Mouse (Mus musculus) c-Kit-positive CD71-positive TER-119-negative erythroid progenitor cells, embryonic 14.5 days (primary cell): ENCODE results near the gene Ube2s.
"Not testable (repeated sequence)": the region's sequence is repeated elsewhere in the genome, so short reads cannot be mapped to it uniquely, and the experiment has no call there.

Source experiments
- DNase-seq: peaks from one replicate; pipeline ENCODE4 v3.0.0-alpha.2; 2013; ENCODE audit warnings: low read depth

The Ube2s gene

DNA sequence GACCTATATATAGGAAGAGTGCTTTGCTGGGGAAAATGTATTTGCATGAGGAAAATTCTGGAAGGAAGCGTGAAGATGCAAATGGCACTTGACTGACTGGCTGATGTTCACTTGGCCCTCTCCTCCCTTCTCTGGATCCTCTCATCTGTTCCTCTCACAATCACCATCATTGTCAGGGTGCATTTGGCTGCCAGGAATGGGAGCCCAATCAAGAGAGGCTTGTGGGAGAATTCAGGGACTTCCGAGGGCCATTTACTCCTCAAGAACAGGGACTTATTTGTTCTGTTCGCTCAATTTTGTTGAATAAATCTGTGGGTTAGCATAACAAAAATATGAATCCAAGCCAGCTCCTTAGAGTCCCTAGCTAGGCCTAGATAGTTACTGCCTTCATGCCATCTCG lies 9.3 kb upstream of the Ube2s start:
- no peak for DNase-seq

DNA sequence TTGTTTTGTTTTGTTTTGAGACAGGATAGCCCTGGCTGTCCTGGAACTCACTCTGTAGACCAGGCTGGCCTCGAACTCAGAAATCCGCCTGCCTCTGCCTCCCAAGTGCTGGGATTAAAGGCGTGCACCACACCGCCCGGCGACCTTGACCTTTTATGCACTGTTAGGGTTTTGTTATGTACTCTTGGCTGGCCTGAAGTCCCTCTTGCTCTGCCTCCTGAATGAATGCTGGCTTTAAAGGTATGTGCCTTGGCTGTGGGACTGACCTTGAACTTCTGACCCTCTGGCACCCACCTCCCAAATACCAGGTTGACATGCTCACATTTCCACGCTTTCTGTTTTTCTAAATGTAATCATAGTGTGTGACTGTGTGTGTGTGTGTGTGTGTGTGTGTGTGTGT lies 8.5 kb upstream of the Ube2s start:
- DNase-seq = not testable (repeated sequence)

DNA sequence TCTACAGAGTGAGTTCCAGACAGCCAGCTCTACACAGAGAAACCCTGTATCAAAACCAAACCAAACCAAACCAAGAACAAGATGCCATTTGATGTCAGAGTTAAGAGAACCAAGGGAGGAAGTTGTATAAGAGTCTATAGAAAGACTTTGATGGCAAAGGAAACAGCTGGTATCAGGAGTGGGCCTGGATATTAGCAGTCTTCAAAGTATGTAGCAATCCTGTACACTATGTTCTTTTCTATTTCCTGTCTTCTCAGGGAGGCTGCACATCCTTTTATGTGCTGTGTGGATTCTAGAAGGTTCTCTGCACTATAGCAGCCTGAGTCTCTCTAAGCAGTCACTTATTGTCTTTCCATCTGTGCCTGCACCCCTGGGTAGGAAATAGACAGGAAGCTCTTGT lies 4.2 kb upstream of the Ube2s start:
- DNase-seq = no peak

DNA sequence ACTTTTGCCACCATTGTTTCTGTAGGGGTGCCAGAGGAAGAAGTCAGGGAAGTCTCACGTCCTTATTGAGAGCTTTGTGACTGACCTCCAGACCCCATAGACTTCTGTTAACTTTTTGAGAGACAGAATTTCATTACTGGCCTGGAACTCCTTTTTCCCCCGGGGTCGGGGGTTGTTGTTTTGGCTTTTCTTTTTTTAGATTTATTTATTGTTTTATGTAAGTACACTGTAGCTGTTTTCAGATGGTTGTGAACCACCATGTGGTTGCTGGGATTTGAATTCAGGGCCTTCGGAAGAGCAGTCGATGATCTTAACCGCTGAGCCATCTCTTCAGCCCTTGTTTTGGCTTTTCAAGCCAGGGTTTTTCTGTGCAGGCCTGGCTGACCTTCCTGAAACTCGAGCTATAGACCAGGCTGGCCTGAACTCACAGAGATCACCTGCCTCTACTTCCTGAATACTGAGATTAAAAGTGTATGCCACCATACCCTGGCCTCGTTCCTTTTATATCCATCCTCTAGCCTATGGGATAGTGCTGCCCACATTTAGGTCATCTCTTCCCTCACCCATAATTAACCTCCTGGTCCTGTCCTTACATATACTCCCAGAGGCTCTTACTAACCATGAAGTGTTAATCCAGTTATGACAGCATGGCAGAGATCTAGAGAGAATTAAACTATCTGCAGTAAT lies 858 bp upstream of the Ube2s start:
- DNase-seq = no peak

DNA sequence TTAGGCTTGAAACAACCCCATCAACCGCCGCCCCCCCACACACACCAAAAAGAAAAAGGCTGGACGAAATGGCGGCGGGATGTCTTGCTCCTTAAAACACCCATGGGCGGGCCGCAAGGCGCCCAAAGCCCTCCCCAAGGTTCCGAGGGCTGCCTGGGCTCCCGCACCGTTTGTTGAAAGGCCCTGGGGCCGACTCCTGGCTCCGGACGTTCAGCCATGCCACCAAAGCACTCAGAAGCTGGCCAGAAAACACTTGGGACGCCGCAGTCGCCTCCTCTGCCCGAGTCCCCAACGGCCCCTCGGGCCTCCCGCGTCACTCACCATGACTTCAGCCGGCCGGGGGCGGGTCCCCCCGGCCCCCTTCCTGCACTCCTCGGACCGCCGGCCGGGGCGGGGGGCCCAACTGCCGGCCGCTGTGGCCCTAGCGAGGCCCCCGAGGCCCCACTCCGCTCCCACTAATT lies 518 bp downstream of the Ube2s start:
- no peak for DNase-seq

DNA sequence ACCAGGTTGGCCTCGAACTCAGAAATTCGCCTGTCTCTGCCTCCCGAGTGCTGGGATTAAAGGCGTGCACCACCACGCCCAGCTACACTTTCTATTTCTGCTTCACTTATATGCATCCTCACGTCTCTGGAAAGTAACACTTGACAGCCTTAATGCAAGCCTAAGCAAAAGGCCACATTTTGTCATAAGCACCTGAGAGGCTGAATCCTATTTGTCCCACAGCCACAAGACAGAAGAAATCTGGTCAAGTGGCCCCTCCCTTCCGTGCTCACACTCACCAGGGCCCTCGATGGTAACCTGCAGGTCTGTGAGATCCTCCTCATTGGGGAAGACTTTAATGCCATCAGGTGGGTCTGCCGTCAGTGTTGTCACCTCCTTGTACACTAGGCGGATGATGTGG lies 1.3 kb downstream of the Ube2s start:
- not testable (repeated sequence) for DNase-seq

DNA sequence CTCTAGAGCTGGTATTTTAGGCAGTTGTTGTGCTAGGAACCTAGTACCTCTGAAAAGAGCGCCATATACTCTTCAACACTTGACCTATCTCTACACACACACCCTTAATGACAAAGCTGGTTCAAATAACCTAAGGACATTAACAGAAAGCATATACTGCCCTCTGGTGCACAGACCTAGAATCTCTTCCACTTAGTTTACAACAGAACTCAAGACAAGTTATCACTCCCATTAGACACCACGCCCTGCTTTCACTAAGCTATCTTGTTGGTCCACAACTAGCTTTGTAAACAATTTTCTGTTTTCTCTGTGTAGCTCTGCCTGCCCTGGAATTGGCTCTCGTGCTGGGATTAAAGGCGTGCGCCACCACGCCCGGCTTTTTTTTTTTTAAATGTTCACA lies 5.7 kb downstream of the Ube2s start:
- peak; percentile 77 for DNase-seq

DNA sequence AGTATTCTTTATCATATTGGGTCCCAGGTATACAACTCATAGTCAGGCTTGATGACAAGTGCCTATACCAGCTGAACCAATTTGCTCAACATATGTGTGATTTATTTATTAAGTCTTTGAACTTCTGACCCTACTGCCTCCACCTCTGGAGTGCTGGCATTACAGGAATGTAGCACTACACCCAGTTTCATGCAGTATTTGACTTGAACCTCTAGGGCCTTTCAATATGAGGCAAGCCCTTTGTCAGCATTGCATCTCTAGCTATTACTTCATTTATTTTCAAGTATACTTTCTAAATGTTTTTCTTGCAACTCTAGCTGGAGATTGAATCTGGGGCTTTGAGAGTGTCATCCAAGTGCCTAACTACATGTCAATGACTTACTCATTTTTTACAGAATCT lies 10.1 kb downstream of the Ube2s start:
- no peak for DNase-seq

DNA sequence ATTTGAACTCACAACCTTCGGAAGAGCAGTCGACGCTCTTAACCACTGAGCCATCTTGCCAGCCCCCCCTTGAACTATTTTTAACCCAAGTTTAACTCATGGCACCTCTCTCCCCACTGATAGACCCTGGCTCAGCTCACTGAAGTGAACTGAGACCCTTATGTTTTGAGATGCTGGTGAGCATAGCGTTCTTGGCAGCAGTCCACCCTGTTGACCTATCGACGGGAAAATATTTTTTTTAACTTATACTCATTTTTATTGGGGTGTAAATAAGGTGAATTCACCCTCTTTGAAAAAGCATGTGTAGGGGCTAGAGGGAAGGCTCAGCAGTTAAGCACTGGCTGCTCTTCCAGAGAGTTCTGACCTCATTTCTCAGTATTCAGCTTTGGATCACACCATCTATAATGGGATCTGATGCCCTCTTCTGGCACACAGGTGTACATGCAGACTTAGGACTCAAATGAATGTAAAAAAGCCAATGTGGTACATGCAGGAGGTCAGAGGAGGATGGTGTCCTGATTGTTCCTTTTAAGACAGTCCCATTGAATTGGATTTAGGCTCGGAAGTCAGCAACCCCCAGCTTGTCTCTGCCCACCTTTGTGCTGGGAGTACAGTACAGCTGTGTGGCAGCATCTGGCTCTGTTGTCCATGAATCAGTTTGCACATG lies 16.5 kb downstream of the Ube2s start:
- no peak for DNase-seq

DNA sequence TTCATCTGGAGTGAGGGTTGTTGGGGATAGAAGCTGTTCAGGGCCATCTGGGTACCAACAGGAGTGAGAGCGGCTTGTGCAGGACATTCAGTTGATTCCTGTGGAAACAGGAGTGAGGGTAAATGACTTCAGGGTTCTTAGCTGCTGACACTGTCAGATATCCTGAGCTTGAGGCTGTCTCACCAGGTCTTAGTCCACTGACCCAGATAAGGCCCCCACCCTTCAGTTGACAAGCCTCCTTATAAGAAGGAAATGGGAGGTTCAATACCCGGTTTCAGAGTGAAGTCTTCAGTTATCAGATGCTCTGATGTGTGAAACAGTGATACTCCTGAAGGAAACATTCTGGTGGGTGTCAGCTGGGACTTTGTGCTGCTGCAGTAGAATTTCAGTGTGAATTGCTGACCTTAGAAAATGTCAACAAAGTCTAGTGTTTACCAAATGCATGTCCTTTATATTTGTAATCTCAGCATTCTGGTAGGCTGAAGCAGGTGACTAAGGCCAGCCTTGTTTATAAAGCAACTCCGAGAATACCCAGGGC lies 17.7 kb downstream of the Ube2s start:
- DNase-seq = no peak

DNA sequence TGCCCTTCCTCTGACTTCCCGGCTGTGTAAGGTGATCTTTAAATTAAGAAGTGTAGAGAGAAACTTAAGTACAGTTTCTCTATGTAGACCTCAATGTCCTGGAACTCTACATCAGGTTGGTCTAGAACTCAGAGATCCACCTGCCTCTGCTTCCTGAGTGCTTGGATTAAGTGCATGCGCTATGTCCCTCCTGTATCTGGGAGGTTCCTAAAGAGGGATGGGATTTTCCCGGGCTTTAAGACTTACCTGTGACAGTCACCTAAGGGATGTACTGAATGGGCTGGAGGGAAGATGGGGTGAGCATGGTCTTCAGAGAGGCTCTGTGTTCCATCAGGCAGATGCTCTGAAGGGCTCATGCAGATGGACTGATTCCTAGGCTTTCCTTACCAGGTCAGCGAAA lies 18.7 kb downstream of the Ube2s start:
- no peak for DNase-seq

DNA sequence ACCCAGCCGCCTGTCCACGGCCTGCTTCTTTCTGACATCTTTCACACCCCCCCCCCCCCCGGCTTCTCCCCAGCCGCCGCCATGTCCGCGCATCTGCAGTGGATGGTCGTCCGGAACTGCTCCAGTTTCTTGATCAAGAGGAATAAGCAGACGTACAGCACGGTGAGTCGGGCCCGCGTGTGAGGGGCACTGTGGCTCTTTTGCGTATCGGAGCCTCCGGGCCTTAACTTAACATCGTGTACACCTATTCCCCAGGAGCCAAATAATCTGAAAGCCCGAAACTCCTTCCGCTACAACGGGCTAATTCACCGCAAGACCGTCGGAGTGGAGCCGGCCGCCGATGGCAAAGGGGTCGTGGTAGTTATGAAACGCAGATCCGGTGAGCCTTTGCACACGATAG lies 19.1 kb downstream of the Ube2s start:
- not testable (repeated sequence) for DNase-seq

DNA sequence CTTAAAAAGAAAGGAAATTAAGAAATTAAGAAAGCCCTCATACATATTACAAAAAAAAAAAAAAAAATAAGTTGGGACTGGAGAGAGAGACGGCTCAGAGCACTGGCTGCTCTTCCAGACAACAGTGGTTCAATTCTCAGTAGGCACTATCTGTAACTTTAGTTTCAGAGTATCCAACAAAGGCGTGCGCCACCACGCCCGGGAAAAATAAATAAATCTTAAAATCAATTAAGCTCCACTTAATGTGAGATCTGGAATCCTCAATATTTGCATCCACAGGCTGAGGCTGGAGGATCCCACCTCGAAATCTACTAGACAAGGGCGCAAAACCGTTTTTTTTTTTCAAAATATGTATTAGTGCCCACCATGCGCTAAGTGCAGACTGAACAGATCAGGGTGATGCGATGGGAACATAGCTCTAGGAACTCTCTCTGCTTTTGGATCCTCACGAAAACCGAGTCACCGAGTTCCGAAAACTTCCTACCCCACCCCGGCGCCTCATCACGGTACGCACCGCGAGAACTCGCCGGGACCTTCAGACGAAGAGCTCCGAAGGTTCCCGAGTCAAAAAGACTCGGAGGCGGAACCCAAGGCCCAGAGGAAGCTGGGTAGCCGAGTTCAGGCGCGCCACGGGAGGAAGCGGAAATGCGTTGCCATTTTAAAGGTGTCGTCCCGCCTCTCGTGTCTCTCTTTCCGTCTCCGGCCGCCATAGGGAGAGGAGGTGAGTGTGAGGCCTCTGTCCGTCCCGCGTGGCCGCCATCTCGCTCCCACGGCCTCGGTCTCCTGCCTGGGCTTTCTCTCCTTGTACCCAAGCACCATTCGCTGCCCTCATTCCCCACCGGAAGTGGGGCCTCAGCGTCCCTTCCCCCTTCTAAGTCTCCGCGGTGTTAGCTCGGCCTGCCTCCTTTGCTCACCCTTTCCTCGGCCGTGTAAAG lies 19.8 kb downstream of the Ube2s start, which contains the start of gene Rpl28:
Rpl28 (plus strand) TSS at position 597 of the 935 bp plus-strand sequence.
- peak; percentile 96 for DNase-seq

DNA sequence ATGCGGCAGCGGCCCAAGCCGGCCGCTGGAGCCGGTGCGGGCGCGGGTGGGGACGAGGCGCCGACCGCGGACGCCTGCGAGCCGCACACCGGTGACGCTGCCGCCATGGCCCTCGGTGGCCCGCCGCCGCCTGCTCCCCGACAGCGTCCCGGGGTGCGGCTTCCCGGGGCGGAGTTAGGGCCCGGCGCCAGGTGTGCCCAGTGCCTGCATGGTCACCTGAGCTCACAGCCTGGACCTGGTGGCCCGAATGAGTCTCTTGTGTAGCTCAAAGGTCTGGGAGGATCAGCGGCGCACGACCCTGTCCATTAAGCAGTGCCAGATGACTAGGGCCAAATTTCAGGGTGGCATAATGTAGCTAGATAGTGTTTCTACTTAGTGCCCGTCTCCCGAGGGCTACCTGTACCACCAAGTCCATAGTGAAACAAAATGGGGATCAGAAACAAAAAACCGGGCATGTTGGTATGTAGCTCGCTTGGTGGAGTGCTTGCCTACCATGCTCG lies 22.9 kb downstream of the Ube2s start, which contains the start of gene Tmem238:
Tmem238 (minus strand) TSS at position 221 of the 500 bp plus-strand sequence.
- DNase-seq = no peak

DNA sequence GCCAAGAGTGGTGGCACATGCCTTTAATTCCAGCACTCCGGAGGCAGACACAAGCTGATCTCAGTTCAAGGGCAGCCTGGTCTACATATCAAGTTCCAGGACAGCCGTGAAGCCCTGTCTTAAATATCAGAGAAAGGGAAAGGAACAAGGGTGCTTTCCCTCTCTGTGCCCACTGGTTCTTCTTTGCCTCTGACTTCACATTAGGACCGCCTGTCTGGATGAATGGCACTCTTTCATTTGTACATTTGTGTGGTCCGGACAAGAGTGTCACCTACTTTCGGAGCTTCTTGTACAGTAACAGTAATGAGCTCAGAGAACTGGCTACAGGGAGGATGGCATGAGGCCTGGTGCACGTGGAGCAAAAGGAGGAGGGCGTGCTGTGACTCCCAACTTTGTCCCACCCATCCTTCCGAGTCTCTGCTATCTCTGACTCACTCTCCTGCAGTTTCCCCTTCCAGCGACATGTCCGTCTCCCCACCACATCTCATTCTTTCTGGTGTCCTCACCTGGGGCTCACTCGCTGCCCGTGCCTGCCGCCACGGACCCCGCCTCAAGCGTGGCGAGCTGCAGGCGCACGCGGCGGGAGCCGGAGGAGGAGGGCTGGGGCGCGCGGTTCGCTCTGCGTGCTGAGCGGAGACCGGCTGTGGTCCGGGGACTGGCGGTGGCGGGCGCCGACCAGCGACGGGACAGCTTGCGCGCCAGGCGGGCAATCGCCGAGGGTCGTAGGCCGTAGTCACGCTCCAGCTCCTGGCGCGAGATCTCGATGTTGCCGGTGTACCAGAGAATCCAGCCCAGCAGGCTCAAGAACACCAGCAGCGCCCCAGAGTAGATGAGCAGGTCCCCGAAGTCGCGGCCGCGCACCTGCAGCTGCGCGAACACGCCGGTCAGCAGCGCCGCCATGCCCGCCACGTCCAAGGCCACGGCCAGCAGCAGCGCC lies 23.6 kb downstream of the Ube2s start:
- DNase-seq = no peak

DNA sequence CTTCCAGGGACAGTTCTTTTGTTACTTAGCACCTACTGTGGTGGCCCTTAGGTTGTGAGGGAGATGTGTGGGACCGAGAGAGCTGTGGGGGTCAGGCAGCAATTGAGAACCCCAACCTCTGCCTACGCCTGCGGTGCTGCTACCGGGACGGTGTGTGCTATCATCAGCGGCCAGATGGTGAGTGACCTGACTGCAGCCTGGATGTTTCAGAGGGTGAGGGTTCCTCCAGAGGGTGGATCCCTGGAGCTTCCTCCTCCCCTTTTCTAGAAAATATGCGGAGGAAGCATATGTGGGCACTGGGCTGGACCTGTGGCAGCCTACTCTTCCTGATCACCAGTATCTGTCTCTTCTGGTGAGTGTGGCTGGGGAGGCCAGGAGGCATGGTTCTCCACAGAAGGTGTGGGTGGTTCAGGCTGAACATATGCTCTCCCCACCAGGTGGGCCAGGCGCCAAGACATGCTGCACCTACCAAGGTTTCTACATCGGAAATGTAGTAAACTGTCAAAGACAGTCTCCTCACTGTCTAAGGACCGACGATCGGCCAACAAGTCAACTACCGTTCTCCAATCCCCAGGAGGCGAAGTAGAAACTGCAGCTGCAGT lies 28.6 kb downstream of the Ube2s start:
- no peak for DNase-seq

DNA sequence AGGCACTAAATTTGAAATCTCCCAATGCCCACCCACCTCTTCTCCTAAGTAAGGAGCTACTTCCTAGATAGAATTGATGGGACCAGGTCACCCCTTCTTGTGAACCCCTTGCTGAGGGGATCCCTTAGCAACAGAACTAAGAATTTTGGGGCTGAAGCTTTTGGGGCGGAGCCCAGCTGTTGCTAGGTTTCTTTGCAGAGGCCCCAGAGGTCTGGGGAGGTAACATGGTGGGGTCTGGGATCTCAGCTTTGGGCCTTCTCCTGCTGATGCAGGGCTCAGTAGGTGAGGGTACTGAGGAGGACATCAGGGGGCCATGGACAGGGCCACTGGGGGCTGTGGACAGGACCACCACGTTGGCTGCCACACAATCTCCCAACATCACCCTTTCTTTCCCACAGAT lies 29.6 kb downstream of the Ube2s start, which contains the start of the genes Il11 and Tmem190:
Il11 (minus strand) TSS at position 101 of the 400 bp plus-strand sequence.
Tmem190 (plus strand) TSS at position 179 of the 400 bp plus-strand sequence.
- no peak for DNase-seq

DNA sequence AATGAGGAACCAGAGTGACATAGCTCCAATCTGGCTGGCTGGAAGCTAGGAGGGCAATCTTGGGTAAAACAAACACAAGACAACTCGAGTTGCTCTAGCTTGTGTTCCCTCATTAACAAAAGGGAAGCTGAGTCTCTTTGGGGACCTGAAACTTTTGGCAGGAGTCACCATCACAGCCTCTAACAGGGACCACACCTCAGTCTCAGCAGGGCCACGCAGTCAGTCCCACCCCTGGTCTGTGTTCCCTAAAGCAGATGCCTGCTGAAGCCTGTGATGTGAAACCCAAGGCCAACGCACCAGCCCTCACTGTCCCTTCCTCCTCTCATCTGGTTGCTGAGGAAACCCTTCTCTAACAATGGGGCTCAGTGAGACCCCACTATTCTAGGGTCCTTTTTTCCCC lies 30.3 kb downstream of the Ube2s start:
- DNase-seq = no peak

DNA sequence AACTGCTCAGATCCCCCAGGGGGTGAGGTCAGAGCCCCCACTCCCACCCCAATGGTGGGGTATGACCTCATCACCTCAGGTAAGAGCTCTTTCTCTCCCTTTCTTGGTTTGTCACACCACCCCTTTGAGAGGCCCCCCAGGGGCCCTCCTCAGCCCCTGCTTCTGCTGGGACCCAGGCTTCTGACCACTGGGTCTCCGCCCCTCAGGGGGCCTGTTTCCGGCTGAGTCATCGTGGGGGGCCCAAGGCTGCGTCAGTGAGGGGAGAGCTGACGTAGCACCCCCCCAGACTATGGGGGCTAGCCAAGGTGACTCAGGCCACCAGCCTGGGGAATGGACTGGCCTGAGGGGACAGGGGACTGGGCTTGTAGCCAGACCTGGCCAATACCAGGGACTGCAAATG lies 32.5 kb downstream of the Ube2s start:
- DNase-seq = no peak
